15 mouse cellular contexts compared by ENCODE assay signal in genomic region chr8:47651913-47652736, GRCm38 (mm10). TPM values are rescaled to one million over a fixed set of nuclear protein-coding genes. Genes with fewer than 3 reads are reported as not detected.
A peak's percentile ranks its signal among the peaks of the same experiment; 100 is the strongest.
DNase-seq lines count a peak whose midpoint lies in the region; ATAC-seq and TF ChIP-seq lines count a peak whose summit lies in the region.
"Had no signal": no experiment of that assay in that cellular context is flagged by ENCODE, and none has a peak within 500 bp of the region (broad histone marks: within the 10 kb centered on the region; RNA-seq: fewer than 3 reads in every experiment).

No protein-coding gene starts in this region.

- ATAC-seq in lung, embryonic 14.5 days (ENCODE audit: insufficient read depth): 0 out of 2 replicates have a peak, but pooled peaks have one; percentile 28
- peak; percentile 71 for ATAC-seq in stomach, embryonic 14.5 days (ENCODE audit: insufficient number of reproducible peaks, insufficient read depth, low FRiP score, low read depth)
- ATAC-seq: forebrain, embryonic 14.5 days; midbrain, embryonic 16.5 days had no signal

- DNase-seq in lung, embryonic 14.5 days: peak; percentile 7
- no peak for DNase-seq in lung, adult 2 months
- DNase-seq in kidney, adult 18-20 months: peak; percentile 48
- peak; percentile 50 to 74 for DNase-seq in kidney, postnatal 36 days
- DNase-seq in right cerebral cortex, adult 18-20 months: no peak
- DNase-seq in urinary bladder, adult 18-20 months (ENCODE audit: low spot score in 2 of 2): no peak
- DNase-seq in cerebellum, adult 11 months: no peak
- DNase-seq: adrenal gland, postnatal 36 days; gastrocnemius, postnatal 25 days had no signal

- no peaks in the 10 kb centered on the region for H3K9me3 ChIP-seq in lung, embryonic 14.5 days (ENCODE audit: low read depth, low read length)
- H3K9me3 ChIP-seq in stomach, embryonic 14.5 days (ENCODE audit: control insufficient read depth, low read depth, low read length): no peaks in the 10 kb centered on the region
- H3K9me3 ChIP-seq: heart, embryonic 15.5 days; hindbrain, embryonic 13.5 days had no signal

- H3K4me3 ChIP-seq in lung, embryonic 14.5 days (ENCODE audit: low read depth, low read length): no peak overlapping the region
- no peak overlapping the region for H3K4me3 ChIP-seq in lung, adult 2 months (replicated peaks; ENCODE audit: extremely low read depth, low read depth, low read length)
- no peak overlapping the region for H3K4me3 ChIP-seq in stomach, embryonic 14.5 days (ENCODE audit: low read depth, low read length)
- H3K4me3 ChIP-seq: heart, embryonic 15.5 days; hindbrain, embryonic 13.5 days; neural tube, embryonic 13.5 days had no signal

- H3K9ac ChIP-seq in lung, embryonic 14.5 days: no peak overlapping the region
- H3K9ac ChIP-seq in stomach, embryonic 14.5 days (replicated peaks; ENCODE audit: low read depth, low read length): no peak overlapping the region
- H3K9ac ChIP-seq: heart, embryonic 15.5 days; hindbrain, embryonic 13.5 days; neural tube, embryonic 13.5 days had no signal

- no peaks in the 10 kb centered on the region for H3K4me1 ChIP-seq in lung, embryonic 14.5 days (ENCODE audit: insufficient read depth)
- H3K4me1 ChIP-seq in lung, adult 2 months (ENCODE audit: control insufficient read depth, insufficient read depth, low read length): no peaks in the 10 kb centered on the region
- no peaks in the 10 kb centered on the region for H3K4me1 ChIP-seq in stomach, embryonic 14.5 days (ENCODE audit: control insufficient read depth, insufficient read depth, low read length)
- H3K4me1 ChIP-seq: heart, embryonic 15.5 days; hindbrain, embryonic 13.5 days; neural tube, embryonic 13.5 days had no signal

- TF ChIP-seq POLR2A in lung, adult 2 months (IDR thresholded peaks at IDR 0.05; ENCODE audit: borderline replicate concordance, extremely low read depth, low read depth, low read length): no peak

- H3K27me3 ChIP-seq in lung, embryonic 14.5 days (ENCODE audit: insufficient read depth, low read length): no peaks in the 10 kb centered on the region
- H3K27me3 ChIP-seq in stomach, embryonic 14.5 days (ENCODE audit: control insufficient read depth, insufficient read depth, low read length): no peaks in the 10 kb centered on the region
- H3K27me3 ChIP-seq: heart, embryonic 15.5 days; hindbrain, embryonic 13.5 days; neural tube, embryonic 13.5 days had no signal

- no peak for TF ChIP-seq CTCF in lung, embryonic 14.5 days (IDR thresholded peaks at IDR 0.05; ENCODE audit: low read depth)
- TF ChIP-seq CTCF in lung, adult 2 months (IDR thresholded peaks at IDR 0.05; ENCODE audit: insufficient read depth, low read length): no peak

- no peak overlapping the region for H3K27ac ChIP-seq in lung, embryonic 14.5 days (ENCODE audit: low read depth)
- peak overlapping the region; percentile 61; the same call in 1 of the 2 replicates for H3K27ac ChIP-seq in stomach, embryonic 14.5 days (ENCODE audit: low read length)
- H3K27ac ChIP-seq: heart, embryonic 15.5 days; hindbrain, embryonic 13.5 days; neural tube, embryonic 13.5 days had no signal

- 73% methylated on average over 13 of the region's 13 CpGs for WGBS in lung, embryonic 14.5 days
- WGBS in lung, adult 2 months: 69% methylated on average over 13 of the region's 13 CpGs
- 75% methylated on average over 13 of the region's 13 CpGs for WGBS in stomach, embryonic 14.5 days

- H3K4me2 ChIP-seq in lung, embryonic 14.5 days: no peak overlapping the region
- H3K4me2 ChIP-seq in stomach, embryonic 14.5 days (replicated peaks; ENCODE audit: low read depth, low read length): no peak overlapping the region
- H3K4me2 ChIP-seq: heart, embryonic 15.5 days; hindbrain, embryonic 13.5 days; neural tube, embryonic 13.5 days had no signal

- no peaks in the 10 kb centered on the region for H3K36me3 ChIP-seq in lung, embryonic 14.5 days (ENCODE audit: insufficient read depth)
- H3K36me3 ChIP-seq in stomach, embryonic 14.5 days (ENCODE audit: control insufficient read depth, insufficient read depth, low read length): no peaks in the 10 kb centered on the region
- H3K36me3 ChIP-seq: heart, embryonic 15.5 days; hindbrain, embryonic 13.5 days; neural tube, embryonic 13.5 days had no signal

RNA-seq across cellular contexts. Expression of gene Ing2, which starts 23.2 kb away (rescaled TPM):
- 11.8 and 14.6 TPM in 2 replicates for polyA plus RNA-seq in lung, embryonic 14.5 days (2014; fragmentation: Nextera tagmentation; extraction: Ambion mirVana)
- 2.1 and 6.4 TPM in 2 replicates for polyA plus RNA-seq in lung, adult 2 months (2012; rRNA removed)
- 14.7 and 17.2 TPM in 2 replicates for polyA plus RNA-seq in stomach, embryonic 14.5 days (2014; fragmentation: Nextera tagmentation; extraction: Ambion mirVana)

Comparison
In these comparisons a context has a peak if more than half of its experiments do, and no peak if none do; other contexts are left out.
1. DNase-seq: peak in lung, embryonic 14.5 days (single experiment), kidney, adult 18-20 months (single experiment) and kidney, postnatal 36 days (2 of 2); none in lung, adult 2 months (single experiment), right cerebral cortex, adult 18-20 months (single experiment), urinary bladder, adult 18-20 months (0 of 2) and cerebellum, adult 11 months (single experiment).